Mouse (Mus musculus): Measurements from ENCODE around the gene Plxna4. TPM values are rescaled to one million over a fixed set of nuclear protein-coding genes. Genes with fewer than 3 reads are reported as not detected.
A peak's percentile ranks its signal among the peaks of the same experiment; 100 is the strongest.

Gene Plxna4
- total RNA-seq, 1 experiment = 0.98 TPM

DNA sequence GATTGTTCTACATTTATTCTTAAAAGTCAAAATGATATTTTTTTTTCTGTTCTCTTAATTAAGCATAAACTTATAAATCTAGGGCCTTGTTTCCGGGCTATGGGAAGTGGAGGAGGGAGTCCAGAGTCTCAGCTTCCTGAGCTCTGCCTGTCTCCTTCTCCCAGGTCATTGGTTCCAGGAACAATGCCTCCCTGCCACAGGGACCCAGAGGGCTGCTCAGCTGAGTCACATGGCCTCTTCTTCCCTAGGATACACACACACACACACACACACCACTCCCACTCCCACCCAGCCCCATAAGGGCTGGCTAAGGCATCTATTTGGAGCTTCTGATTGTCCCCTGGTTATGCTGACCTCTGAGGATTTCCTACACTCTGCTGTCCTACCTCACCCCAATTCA is 107.3 kb downstream of the Plxna4 start:
- H3K4me3 ChIP-seq (ENCODE audit: insufficient read depth in 1 of 2, low read depth in 1 of 2, low read length in 2 of 2, poor library complexity in 1 of 2, severe bottlenecking in 1 of 2) = no peak overlapping the region
- no peak overlapping the region for H3K27ac ChIP-seq (ENCODE audit: insufficient read depth, low read depth, low read length, poor library complexity, severe bottlenecking)
- H3K4me1 ChIP-seq (ENCODE audit: control insufficient read depth in 2 of 2, insufficient read depth in 2 of 2, low read length in 2 of 2, poor library complexity in 1 of 2) = no peaks in the 10 kb centered on the region
- TF ChIP-seq HCFC1 (IDR thresholded peaks at IDR 0.05; ENCODE audit: borderline replicate concordance, insufficient read depth, low read length) = no peak
- no peak for TF ChIP-seq CHD2 (IDR thresholded peaks at IDR 0.05; ENCODE audit: low read depth, low read length)
- TF ChIP-seq ZC3H11A (IDR thresholded peaks at IDR 0.05; ENCODE audit: borderline replicate concordance, low read depth, low read length) = no peak
- TF ChIP-seq MAFK (IDR thresholded peaks at IDR 0.05; ENCODE audit: insufficient read depth, low read depth, low read length) = no peak
- no peak for TF ChIP-seq ZNF384 (IDR thresholded peaks at IDR 0.05; ENCODE audit: low read depth, low read length)
- H3K36me3 ChIP-seq (ENCODE audit: control insufficient read depth, insufficient read depth, low read length, poor library complexity, severe bottlenecking) = no peaks in the 10 kb centered on the region
- no peak overlapping the region for H3K9ac ChIP-seq (ENCODE audit: insufficient read depth, low read depth, low read length, poor library complexity, severe bottlenecking)
- H3K9me3 ChIP-seq (ENCODE audit: control insufficient read depth, insufficient read depth, low read depth, low read length) = no peaks in the 10 kb centered on the region
- no peak for DNase-seq (ENCODE audit: low read depth, low spot score)
- in situ Hi-C loops (cut with MboI; ENCODE audit: low sequenced_read_pairs in 2 of 2, unreplicated experiment in 2 of 2) = no loop called here

DNA sequence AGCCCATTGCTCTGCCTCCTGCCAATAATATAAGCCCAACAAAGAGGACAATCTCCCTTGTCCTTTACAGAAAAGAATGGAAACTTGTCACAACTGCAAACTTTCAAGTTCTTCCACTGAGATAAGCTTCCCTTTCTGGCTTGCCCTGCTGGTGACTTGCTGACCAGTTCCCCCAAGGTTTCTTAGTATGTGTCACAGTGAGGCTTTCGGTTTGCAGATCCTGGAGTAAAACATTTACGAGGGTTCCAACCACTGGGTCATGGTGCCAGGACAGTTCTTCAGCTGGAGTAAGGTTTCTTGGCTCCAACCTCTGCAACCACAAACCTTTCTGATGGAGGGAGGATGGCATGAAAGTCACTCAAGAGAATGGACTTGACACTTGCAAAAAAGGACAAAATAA is 108.2 kb downstream of the Plxna4 start:
- no peaks in the 10 kb centered on the region for H3K36me3 ChIP-seq (ENCODE audit: control insufficient read depth, insufficient read depth, low read length, poor library complexity, severe bottlenecking)
- TF ChIP-seq MAFK (IDR thresholded peaks at IDR 0.05; ENCODE audit: insufficient read depth, low read depth, low read length) (no peak), CHD2 (IDR thresholded peaks at IDR 0.05; ENCODE audit: low read depth, low read length) (no peak), ZNF384 (IDR thresholded peaks at IDR 0.05; ENCODE audit: low read depth, low read length) (no peak), HCFC1 (IDR thresholded peaks at IDR 0.05; ENCODE audit: borderline replicate concordance, insufficient read depth, low read length) (no peak), ZC3H11A (IDR thresholded peaks at IDR 0.05; ENCODE audit: borderline replicate concordance, low read depth, low read length) (no peak)
- no peak for DNase-seq (ENCODE audit: low read depth, low spot score)
- no peak overlapping the region for H3K4me3 ChIP-seq (ENCODE audit: insufficient read depth in 1 of 2, low read depth in 1 of 2, low read length in 2 of 2, poor library complexity in 1 of 2, severe bottlenecking in 1 of 2)
- H3K9ac ChIP-seq (ENCODE audit: insufficient read depth, low read depth, low read length, poor library complexity, severe bottlenecking) = no peak overlapping the region
- H3K4me1 ChIP-seq (ENCODE audit: control insufficient read depth in 2 of 2, insufficient read depth in 2 of 2, low read length in 2 of 2, poor library complexity in 1 of 2) = no peaks in the 10 kb centered on the region
- no peaks in the 10 kb centered on the region for H3K9me3 ChIP-seq (ENCODE audit: control insufficient read depth, insufficient read depth, low read depth, low read length)
- no peak overlapping the region for H3K27ac ChIP-seq (ENCODE audit: insufficient read depth, low read depth, low read length, poor library complexity, severe bottlenecking)
- in situ Hi-C loops (cut with MboI; ENCODE audit: low sequenced_read_pairs in 2 of 2, unreplicated experiment in 2 of 2) = no loop called here

DNA sequence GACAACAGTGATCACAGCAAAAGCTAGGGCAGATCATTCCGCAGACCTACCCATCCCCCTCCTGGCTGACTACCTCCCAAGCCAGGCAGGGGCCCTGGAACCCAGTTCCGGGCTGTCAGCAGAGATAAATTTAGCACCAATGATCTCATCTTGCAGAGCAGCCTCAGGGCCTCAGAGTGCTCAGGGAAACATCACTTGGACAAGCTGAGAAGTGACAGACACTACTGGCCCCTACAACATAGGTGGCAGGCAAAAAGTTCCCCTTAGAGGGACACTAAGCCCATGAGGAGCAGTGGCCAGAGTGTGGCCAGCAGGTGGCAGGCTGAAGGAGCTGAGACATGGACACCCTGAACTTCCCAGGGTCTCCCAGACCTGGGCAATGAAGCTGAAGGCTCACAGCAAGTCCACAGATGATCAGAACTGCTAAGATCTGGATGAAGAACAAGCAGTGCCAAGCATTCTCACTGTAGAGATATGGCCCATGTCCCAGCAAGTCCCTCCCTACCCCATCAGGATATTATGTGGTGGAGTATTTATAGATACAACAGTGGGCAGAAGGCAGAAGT is 108.7 kb downstream of the Plxna4 start:
- no peak overlapping the region for H3K4me3 ChIP-seq (ENCODE audit: insufficient read depth in 1 of 2, low read depth in 1 of 2, low read length in 2 of 2, poor library complexity in 1 of 2, severe bottlenecking in 1 of 2)
- in situ Hi-C loops (cut with MboI; ENCODE audit: low sequenced_read_pairs in 2 of 2, unreplicated experiment in 2 of 2) = no loop called here
- TF ChIP-seq MAFK (IDR thresholded peaks at IDR 0.05; ENCODE audit: insufficient read depth, low read depth, low read length) = no peak
- no peak for TF ChIP-seq CHD2 (IDR thresholded peaks at IDR 0.05; ENCODE audit: low read depth, low read length)
- no peak for TF ChIP-seq ZC3H11A (IDR thresholded peaks at IDR 0.05; ENCODE audit: borderline replicate concordance, low read depth, low read length)
- no peak for TF ChIP-seq HCFC1 (IDR thresholded peaks at IDR 0.05; ENCODE audit: borderline replicate concordance, insufficient read depth, low read length)
- no peak overlapping the region for H3K27ac ChIP-seq (ENCODE audit: insufficient read depth, low read depth, low read length, poor library complexity, severe bottlenecking)
- no peak overlapping the region for H3K9ac ChIP-seq (ENCODE audit: insufficient read depth, low read depth, low read length, poor library complexity, severe bottlenecking)
- DNase-seq (ENCODE audit: low read depth, low spot score) = peak; percentile 1
- no peaks in the 10 kb centered on the region for H3K36me3 ChIP-seq (ENCODE audit: control insufficient read depth, insufficient read depth, low read length, poor library complexity, severe bottlenecking)
- H3K4me1 ChIP-seq (ENCODE audit: control insufficient read depth in 2 of 2, insufficient read depth in 2 of 2, low read length in 2 of 2, poor library complexity in 1 of 2) = no peaks in the 10 kb centered on the region
- no peaks in the 10 kb centered on the region for H3K9me3 ChIP-seq (ENCODE audit: control insufficient read depth, insufficient read depth, low read depth, low read length)

DNA sequence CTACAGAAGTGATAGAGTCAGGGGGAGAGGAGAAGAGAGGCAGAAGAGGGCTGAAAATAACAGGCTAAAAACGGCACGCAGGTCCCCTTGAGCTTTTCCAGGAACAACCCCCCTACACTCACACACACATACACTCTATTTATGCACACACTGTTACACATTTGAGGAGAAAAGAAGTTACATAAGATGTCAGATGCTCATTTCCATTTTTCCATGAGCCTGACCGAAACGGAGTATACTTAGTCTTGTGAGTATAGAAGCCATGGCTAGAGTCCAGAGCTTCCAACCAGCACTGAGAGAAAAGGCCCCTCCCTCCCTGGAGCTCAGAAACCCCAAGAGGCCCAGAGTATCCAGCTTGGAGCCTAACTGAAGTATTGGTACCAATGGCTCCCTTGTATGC is 112.0 kb downstream of the Plxna4 start:
- in situ Hi-C loops (cut with MboI; ENCODE audit: low sequenced_read_pairs in 2 of 2, unreplicated experiment in 2 of 2) = no loop called here
- Histone ChIP-seq H3K9me3 (ENCODE audit: control insufficient read depth, insufficient read depth, low read depth, low read length) (no peaks in the 10 kb centered on the region), H3K4me3 (ENCODE audit: insufficient read depth in 1 of 2, low read depth in 1 of 2, low read length in 2 of 2, poor library complexity in 1 of 2, severe bottlenecking in 1 of 2) (no peak overlapping the region), H3K27ac (ENCODE audit: insufficient read depth, low read depth, low read length, poor library complexity, severe bottlenecking) (no peak overlapping the region), H3K9ac (ENCODE audit: insufficient read depth, low read depth, low read length, poor library complexity, severe bottlenecking) (no peak overlapping the region), H3K4me1 (ENCODE audit: control insufficient read depth in 2 of 2, insufficient read depth in 2 of 2, low read length in 2 of 2, poor library complexity in 1 of 2) (no peaks in the 10 kb centered on the region), H3K36me3 (ENCODE audit: control insufficient read depth, insufficient read depth, low read length, poor library complexity, severe bottlenecking) (no peaks in the 10 kb centered on the region)
- no peak for DNase-seq (ENCODE audit: low read depth, low spot score)
- no peak for TF ChIP-seq CHD2 (IDR thresholded peaks at IDR 0.05; ENCODE audit: low read depth, low read length)
- no peak for TF ChIP-seq MAFK (IDR thresholded peaks at IDR 0.05; ENCODE audit: insufficient read depth, low read depth, low read length)
- no peak for TF ChIP-seq ZNF384 (IDR thresholded peaks at IDR 0.05; ENCODE audit: low read depth, low read length)
- TF ChIP-seq HCFC1 (IDR thresholded peaks at IDR 0.05; ENCODE audit: borderline replicate concordance, insufficient read depth, low read length) = no peak
- TF ChIP-seq ZC3H11A (IDR thresholded peaks at IDR 0.05; ENCODE audit: borderline replicate concordance, low read depth, low read length) = no peak

DNA sequence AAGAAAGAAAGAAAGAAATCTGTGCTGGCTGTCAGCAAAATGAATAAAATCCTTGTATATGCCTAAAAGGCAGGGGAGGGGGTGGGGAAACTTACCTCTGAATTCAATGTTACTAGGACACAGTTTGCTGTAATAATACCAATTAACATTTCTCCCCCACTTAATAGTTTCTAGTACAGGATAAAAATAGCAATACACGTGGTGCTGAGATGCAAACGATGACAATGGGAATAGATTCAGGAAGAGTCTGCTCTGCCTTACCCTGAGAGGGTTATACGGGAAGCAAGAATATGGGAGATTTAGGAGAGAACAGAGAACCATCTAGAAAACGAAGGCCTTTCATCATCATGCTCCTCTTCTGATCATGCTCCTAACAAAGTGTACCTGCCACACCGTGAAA is 115.9 kb downstream of the Plxna4 start:
- no peak overlapping the region for H3K27ac ChIP-seq (ENCODE audit: insufficient read depth, low read depth, low read length, poor library complexity, severe bottlenecking)
- H3K9ac ChIP-seq (ENCODE audit: insufficient read depth, low read depth, low read length, poor library complexity, severe bottlenecking) = no peak overlapping the region
- TF ChIP-seq HCFC1 (IDR thresholded peaks at IDR 0.05; ENCODE audit: borderline replicate concordance, insufficient read depth, low read length) (no peak), ZC3H11A (IDR thresholded peaks at IDR 0.05; ENCODE audit: borderline replicate concordance, low read depth, low read length) (no peak), ZNF384 (IDR thresholded peaks at IDR 0.05; ENCODE audit: low read depth, low read length) (no peak), MAFK (IDR thresholded peaks at IDR 0.05; ENCODE audit: insufficient read depth, low read depth, low read length) (no peak), CHD2 (IDR thresholded peaks at IDR 0.05; ENCODE audit: low read depth, low read length) (no peak)
- no peak for DNase-seq (ENCODE audit: low read depth, low spot score)
- in situ Hi-C loops (cut with MboI; ENCODE audit: low sequenced_read_pairs in 2 of 2, unreplicated experiment in 2 of 2) = no loop called here
- no peak overlapping the region for H3K4me3 ChIP-seq (ENCODE audit: insufficient read depth in 1 of 2, low read depth in 1 of 2, low read length in 2 of 2, poor library complexity in 1 of 2, severe bottlenecking in 1 of 2)
- no peaks in the 10 kb centered on the region for H3K9me3 ChIP-seq (ENCODE audit: control insufficient read depth, insufficient read depth, low read depth, low read length)
- H3K4me1 ChIP-seq (ENCODE audit: control insufficient read depth in 2 of 2, insufficient read depth in 2 of 2, low read length in 2 of 2, poor library complexity in 1 of 2) = no peaks in the 10 kb centered on the region
- H3K36me3 ChIP-seq (ENCODE audit: control insufficient read depth, insufficient read depth, low read length, poor library complexity, severe bottlenecking) = no peaks in the 10 kb centered on the region

Data from ES-E14 (cell line).